Mouse (Mus musculus): ENCODE measurements around the gene Hhipl1.
A peak's percentile ranks its signal among the peaks of the same experiment; 100 is the strongest.

Gene Hhipl1

GRCm38 (mm10) chr12:108367909-108368308, 61.8 kb downstream of the Hhipl1 start:
- DNase-seq = no peak

- DNase-seq = no peak
Observed at GRCm38 (mm10) chr12:108368921-108369320, 62.9 kb downstream of the Hhipl1 start.

- no peak for DNase-seq
Observed at GRCm38 (mm10) chr12:108370596-108371428, 64.7 kb downstream of the Hhipl1 start, which contains the start of gene Eml1. Gene Eml1 (plus strand): TSS chr12:108370957.

- no peak for DNase-seq
Observed at GRCm38 (mm10) chr12:108371429-108371765, 65.3 kb downstream of the Hhipl1 start.

GRCm38 (mm10) chr12:108372241-108372640, 66.2 kb downstream of the Hhipl1 start:
- no peak for DNase-seq

- DNase-seq = peak; percentile 63
Observed at GRCm38 (mm10) chr12:108373611-108374010, 67.5 kb downstream of the Hhipl1 start.

GRCm38 (mm10) chr12:108374689-108375088, 68.6 kb downstream of the Hhipl1 start:
- no peak for DNase-seq

GRCm38 (mm10) chr12:108378379-108379133, 72.5 kb downstream of the Hhipl1 start:
- DNase-seq = no peak
